Mouse (Mus musculus): ENCODE measurements around the gene Gm20388.

Gene Gm20388

GRCm38 (mm10) chr8:120832022-120832421 lies 921.4 kb downstream of the Gm20388 start:
- DNase-seq (ENCODE audit: low spot score), result no peak

- DNase-seq (ENCODE audit: low spot score), result no peak
These were observed 922.6 kb downstream of the Gm20388 start for GRCm38 (mm10) chr8:120833196-120833595.

GRCm38 (mm10) chr8:120839031-120839430 lies 928.4 kb downstream of the Gm20388 start:
- DNase-seq (ENCODE audit: low spot score), result no peak

GRCm38 (mm10) chr8:120843084-120843483 lies 932.4 kb downstream of the Gm20388 start:
- no peak for DNase-seq (ENCODE audit: low spot score)

GRCm38 (mm10) chr8:120846018-120846417 lies 935.4 kb downstream of the Gm20388 start:
- no peak for DNase-seq (ENCODE audit: low spot score)

- DNase-seq (ENCODE audit: low spot score), result no peak
These were observed 936.6 kb downstream of the Gm20388 start for GRCm38 (mm10) chr8:120847279-120847678.

- DNase-seq (ENCODE audit: low spot score), result no peak
These were observed 937.1 kb downstream of the Gm20388 start for GRCm38 (mm10) chr8:120847735-120848134.

- DNase-seq (ENCODE audit: low spot score), result no peak
These were observed 937.8 kb downstream of the Gm20388 start for GRCm38 (mm10) chr8:120848434-120848833.

GRCm38 (mm10) chr8:120851411-120851810 lies 940.8 kb downstream of the Gm20388 start:
- DNase-seq (ENCODE audit: low spot score), result no peak

- no peak for DNase-seq (ENCODE audit: low spot score)
These were observed 949.2 kb downstream of the Gm20388 start for GRCm38 (mm10) chr8:120859881-120860280.

- DNase-seq (ENCODE audit: low spot score), result no peak
These were observed 949.9 kb downstream of the Gm20388 start for GRCm38 (mm10) chr8:120860423-120861126.

- peak; percentile 5 for DNase-seq (ENCODE audit: low spot score)
These were observed 953.0 kb downstream of the Gm20388 start for GRCm38 (mm10) chr8:120863683-120864082.

GRCm38 (mm10) chr8:120867386-120867785 lies 956.7 kb downstream of the Gm20388 start:
- DNase-seq (ENCODE audit: low spot score), result no peak

GRCm38 (mm10) chr8:120872661-120873060 lies 962.0 kb downstream of the Gm20388 start:
- no peak for DNase-seq (ENCODE audit: low spot score)

- no peak for DNase-seq (ENCODE audit: low spot score)
These were observed 965.6 kb downstream of the Gm20388 start for GRCm38 (mm10) chr8:120876010-120876918.

GRCm38 (mm10) chr8:120877005-120877404 lies 966.4 kb downstream of the Gm20388 start:
- DNase-seq (ENCODE audit: low spot score), result no peak

- no peak for DNase-seq (ENCODE audit: low spot score)
These were observed 969.3 kb downstream of the Gm20388 start for GRCm38 (mm10) chr8:120879928-120880327.

- no peak for DNase-seq (ENCODE audit: low spot score)
These were observed 971.0 kb downstream of the Gm20388 start for GRCm38 (mm10) chr8:120881634-120882033.

- no peak for DNase-seq (ENCODE audit: low spot score)
These were observed 972.0 kb downstream of the Gm20388 start for GRCm38 (mm10) chr8:120882657-120883056.

GRCm38 (mm10) chr8:120883369-120883768 lies 972.7 kb downstream of the Gm20388 start:
- no peak for DNase-seq (ENCODE audit: low spot score)

- no peak for DNase-seq (ENCODE audit: low spot score)
These were observed 973.2 kb downstream of the Gm20388 start for GRCm38 (mm10) chr8:120883853-120884252.

GRCm38 (mm10) chr8:120884881-120885280 lies 974.2 kb downstream of the Gm20388 start:
- DNase-seq (ENCODE audit: low spot score), result no peak

GRCm38 (mm10) chr8:120887254-120887653 lies 976.6 kb downstream of the Gm20388 start:
- no peak for DNase-seq (ENCODE audit: low spot score)

Measured in ovary, postnatal 14 days (tissue).